Mouse (Mus musculus) spleen, postnatal 36 days (tissue): ENCODE data around the gene Acot1.
"Not testable (repeated sequence)": the region's sequence is repeated elsewhere in the genome, so short reads cannot be mapped to it uniquely, and the experiment has no call there.

ENCODE experiments used
- DNase-seq, 2 experiments: peaks; one replicate each; pipeline ENCODE4 v3.0.0; 2022; ENCODE audit warnings: low spot score in 2 of 2, mixed read lengths in 1 of 2

Acot1 gene

GRCm38 (mm10) chr12:84020528-84020927, 11.2 kb downstream of the Acot1 start:
- DNase-seq: peak; percentile 49 to 59

DNA sequence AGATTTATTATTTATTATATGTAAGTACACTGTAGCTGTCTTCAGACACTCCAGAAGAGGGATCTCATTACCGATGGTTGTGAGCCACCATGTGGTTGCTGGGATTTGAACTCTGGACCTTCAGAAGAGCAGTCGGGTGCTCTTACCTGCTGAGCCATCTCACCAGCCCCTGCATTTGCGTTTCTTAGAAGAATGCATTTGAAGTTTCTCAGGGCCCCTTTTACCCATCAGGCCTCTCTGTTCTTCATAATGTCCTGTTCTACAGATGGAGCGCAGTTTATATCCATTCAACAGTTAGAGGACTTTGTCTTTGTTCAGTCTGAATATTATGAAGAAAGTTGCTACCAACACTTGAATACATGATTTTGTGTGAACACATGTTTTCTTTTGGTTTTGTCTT, 13.0 kb downstream of the Acot1 start:
- not testable (repeated sequence) for DNase-seq

GRCm38 (mm10) chr12:84023052-84023745, 13.9 kb downstream of the Acot1 start:
- no peak for DNase-seq

DNA sequence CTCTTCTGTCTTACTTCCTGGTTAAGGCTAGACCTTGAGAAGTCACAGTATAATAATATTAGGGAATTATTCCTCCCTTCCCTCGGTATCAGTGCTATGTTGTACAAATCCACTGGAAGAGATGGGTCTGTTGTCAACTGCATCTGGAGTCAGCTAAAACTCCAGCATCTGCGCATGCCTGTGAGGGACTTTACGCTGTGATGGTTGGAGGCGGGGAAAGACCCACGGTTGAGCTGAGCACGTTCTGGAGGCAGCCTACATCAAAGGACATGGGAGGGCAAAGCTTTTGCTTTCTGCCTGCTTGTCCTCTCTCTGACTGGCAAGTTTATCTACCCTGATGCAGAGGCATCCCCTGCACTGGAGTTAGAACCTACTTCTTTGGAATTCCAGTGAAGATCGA, 16.6 kb downstream of the Acot1 start:
- no peak for DNase-seq

DNA sequence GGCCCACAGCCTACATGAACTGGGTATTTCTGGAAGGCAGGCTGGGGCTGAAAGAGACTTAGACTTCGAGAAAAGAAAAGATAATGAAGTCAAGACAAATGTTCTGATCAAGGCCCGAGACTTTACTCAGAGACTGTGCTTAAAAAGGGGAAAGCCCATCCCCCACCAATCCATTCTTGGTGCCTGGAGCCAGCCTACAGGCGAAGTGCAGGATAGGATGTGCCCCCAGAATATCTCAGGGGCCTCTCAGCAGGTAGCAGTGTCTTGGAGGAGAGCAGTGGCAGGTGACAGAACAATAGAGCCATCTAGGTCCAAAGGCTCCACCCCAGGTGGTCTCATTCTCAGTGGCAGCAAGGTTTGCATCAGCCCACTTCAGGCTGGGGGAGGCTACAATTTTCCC, 19.0 kb downstream of the Acot1 start:
- not testable (repeated sequence) for DNase-seq

DNA sequence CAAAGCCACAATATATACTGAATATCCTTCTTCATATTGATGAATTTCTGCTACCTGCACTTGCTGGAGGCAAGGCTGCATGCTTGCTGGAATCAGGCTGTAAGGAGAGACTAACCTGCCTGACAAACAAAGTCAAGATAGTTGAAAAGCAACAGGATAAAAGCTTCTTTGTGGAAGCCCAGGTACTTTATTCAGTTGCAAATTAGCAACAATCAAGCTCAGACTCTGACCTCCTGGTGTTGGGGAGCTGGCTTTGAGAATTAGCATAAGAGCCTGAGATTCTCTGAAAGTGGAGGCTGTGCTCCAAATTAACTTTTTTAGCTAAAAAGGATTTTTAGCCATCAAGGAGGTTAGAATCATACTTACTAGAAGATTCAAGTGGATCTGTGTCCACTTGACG, 19.8 kb downstream of the Acot1 start:
- DNase-seq: not testable (repeated sequence)

DNA sequence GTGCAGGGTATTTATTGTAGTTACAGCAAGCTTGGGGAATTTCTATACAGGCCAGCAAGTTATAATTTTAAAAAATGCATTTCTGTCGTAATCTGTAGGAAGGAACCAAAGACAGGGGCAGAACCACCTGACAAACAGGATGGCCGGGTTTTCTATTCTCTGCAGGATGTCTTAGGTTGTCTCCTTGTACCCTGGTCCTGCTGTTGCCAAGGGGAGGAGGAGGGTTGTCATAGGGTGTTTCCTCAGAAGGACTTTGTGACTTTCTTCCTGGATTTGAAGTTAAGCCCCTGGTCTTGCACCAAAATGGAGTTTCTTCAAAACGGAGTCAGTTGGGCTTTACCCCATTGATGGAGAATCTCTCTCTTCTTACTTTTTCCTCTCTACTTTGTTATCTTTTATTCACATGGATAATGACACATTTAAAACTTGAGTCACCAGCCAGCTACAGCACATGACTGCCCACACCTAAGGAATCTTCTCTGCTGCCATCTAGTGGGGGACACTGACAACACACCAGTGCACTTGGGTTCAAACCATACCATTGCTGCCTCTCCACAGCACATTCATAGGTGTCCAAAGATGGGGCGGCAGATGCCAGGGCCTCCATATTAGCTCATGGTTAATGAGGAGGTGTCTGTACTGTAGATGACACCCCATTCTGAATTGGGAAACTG, 21.5 kb downstream of the Acot1 start:
- peak; percentile 54 to 71 for DNase-seq

DNA sequence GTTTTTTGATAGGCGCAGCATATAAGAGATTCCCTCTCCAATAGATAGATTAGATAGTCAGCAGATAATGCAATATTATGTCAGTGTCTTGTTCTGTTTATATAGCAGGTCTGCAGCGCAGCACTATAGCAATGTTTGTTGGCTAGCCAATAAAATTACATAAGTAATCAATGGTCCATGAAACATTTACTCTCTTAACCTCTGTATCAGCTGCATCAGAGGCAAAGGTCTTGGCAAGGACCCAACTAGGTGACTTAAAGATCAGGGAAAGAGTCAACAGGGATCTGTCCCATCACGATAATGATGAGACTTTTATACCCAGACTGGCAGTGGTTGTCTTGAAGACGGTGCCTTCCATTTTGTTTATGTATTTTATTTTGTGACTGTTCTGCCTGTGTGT, 23.6 kb downstream of the Acot1 start:
- DNase-seq: no peak

DNA sequence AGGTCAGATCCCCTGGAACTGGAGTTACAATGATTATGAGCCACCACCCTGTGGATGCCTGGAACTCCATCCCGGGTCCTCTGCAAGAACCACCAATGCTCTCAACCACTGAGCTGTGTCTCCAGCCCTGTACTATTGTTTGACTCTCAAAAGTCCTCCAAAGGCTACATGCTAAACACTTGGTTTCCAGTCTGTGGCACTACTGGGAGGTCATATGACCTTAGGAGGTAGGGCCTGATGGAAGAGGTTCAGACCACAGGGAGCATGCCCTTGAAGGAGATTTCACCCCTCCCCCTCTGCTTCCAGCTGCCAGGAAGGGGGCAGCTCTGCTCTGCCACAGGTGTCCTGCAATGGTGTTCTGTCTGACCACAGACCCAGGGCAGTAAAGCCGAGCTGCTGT, 24.0 kb downstream of the Acot1 start:
- DNase-seq: not testable (repeated sequence)

GRCm38 (mm10) chr12:84034108-84034507, 24.8 kb downstream of the Acot1 start:
- DNase-seq: no peak

DNA sequence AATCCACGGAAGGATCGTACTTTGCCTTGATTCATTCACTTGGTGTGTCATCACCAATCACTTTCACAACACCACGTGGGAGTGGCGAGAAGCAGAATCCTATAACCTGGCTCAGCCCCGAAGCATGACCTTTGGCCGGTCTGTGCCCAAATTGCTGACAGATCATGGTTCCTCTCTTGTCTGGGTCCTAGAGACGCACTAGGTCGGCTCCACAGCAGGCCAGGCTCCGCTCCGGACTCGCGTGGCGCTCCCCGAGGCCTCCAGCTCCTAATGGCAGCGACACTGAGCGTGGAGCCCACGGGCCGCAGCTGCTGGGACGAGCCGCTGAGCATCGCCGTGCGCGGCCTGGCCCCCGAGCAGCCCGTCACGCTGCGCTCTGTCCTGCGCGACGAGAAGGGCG, 29.0 kb downstream of the Acot1 start, which contains the start of gene Acot4:
Gene Acot4, plus strand, starts transcription at position 139 of the 400 bp plus-strand sequence.
- DNase-seq: not testable (repeated sequence)

DNA sequence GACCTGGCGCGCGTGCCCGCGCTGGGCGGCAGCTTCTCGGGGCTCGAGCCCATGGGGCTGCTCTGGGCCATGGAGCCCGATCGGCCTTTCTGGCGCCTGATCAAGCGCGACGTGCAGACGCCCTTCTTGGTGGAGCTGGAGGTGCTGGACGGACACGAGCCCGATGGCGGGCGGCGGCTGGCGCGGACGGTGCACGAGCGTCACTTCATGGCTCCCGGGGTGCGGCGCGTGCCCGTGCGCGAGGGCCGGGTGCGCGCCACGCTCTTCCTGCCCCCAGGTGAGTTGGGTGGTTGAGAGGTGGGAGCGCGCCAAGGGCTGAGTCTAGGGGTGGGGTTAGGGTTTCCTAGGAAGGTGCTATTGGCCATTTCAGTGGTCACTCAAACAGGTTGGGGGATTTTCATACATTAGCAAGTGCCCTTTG, 29.4 kb downstream of the Acot1 start, which contains the start of gene Gm49366:
Gene Gm49366, plus strand, starts transcription at position 245 of the 421 bp plus-strand sequence.
- DNase-seq: not testable (repeated sequence)

DNA sequence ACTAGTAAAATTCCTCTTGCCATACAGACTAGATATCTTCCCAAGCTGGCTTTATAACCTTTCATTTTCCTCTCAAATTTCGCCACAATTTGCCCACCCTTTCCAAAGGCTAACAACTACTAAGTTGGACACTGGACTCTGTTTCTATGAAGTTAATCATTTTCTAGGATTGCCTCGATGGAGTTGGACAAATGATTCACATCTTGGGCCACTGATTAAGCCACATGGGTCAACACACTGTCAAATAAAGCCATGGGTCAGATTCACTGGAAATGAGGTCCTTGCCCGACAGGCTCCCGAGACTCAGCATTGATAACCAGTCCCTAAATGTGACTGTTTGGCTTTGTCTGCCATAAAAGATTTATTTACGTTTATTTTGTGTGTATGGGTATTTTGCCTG, 33.0 kb downstream of the Acot1 start:
- no peak for DNase-seq

- DNase-seq: no peak
Measured at GRCm38 (mm10) chr12:84044045-84044444, 34.8 kb downstream of the Acot1 start.

- DNase-seq: no peak
Measured at GRCm38 (mm10) chr12:84046906-84047305, 37.6 kb downstream of the Acot1 start.

DNA sequence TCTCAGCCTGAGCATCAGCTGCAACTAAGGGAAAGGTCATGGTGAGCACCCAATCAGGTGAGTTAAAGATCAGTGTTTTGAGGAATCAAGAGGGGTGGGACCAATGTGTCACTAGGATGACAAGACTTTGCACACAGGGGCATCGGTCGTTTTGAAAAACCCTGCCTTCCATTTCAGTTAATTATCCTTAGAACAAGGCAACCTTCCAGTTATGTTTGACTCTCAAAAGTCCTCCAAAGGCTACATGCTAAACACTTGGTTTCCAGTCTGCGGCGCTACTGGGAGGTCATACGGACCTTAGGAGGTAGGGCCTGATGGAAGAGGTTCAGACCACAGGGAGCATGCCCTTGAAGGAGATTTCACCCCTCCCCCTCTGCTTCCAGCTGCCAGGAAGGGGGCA, 41.5 kb downstream of the Acot1 start:
- not testable (repeated sequence) for DNase-seq

- no peak for DNase-seq
Measured at GRCm38 (mm10) chr12:84051937-84052474, 42.7 kb downstream of the Acot1 start, which contains the start of gene Acot3. TSS of gene Acot3 (plus strand) at chr12:84052144.

- no peak for DNase-seq
Measured at GRCm38 (mm10) chr12:84052609-84053008, 43.3 kb downstream of the Acot1 start.

- DNase-seq: no peak
Measured at GRCm38 (mm10) chr12:84053173-84053572, 43.9 kb downstream of the Acot1 start.

GRCm38 (mm10) chr12:84053679-84054391, 44.5 kb downstream of the Acot1 start:
- no peak for DNase-seq

GRCm38 (mm10) chr12:84060946-84061345, 51.7 kb downstream of the Acot1 start:
- DNase-seq: no peak

GRCm38 (mm10) chr12:84062336-84062735, 53.0 kb downstream of the Acot1 start:
- DNase-seq: no peak
